Mouse (Mus musculus): ENCODE data around the gene E2f2.

DNA sequence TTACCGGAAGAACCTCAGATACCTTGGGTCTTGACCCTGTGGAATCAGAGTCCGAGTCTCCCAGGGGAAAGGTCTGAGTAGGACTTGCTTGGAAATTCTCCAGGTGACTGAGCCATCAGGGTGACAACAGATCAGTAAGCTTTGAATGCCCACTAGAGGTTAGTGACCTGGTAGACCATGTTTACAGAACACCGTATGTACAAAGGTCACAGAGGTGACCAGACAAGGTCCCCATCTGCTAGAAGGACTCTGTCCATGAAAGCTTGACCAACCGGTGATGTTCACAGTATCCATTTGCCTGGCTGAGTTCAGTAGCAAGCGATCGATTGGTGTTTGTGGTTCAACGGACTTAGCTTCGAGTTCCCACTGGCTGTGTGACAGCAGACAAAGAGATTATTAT lies 42.6 kb downstream of the E2f2 start:
- TF ChIP-seq MAX (IDR thresholded peaks at IDR 0.05; ENCODE audit: low read depth): no peak
- TF ChIP-seq USF1 (IDR thresholded peaks at IDR 0.05; ENCODE audit: low read depth): no peak
- no peak for TF ChIP-seq POLR2A (IDR thresholded peaks at IDR 0.05; ENCODE audit: insufficient read length, low read depth)
- no peak for TF ChIP-seq CEBPB (IDR thresholded peaks at IDR 0.05; ENCODE audit: insufficient read depth, poor library complexity, severe bottlenecking)
- TF ChIP-seq POLR2AphosphoS2 (IDR thresholded peaks at IDR 0.05; ENCODE audit: insufficient read length, low read depth): no peak
- TF ChIP-seq TCF12 (IDR thresholded peaks at IDR 0.05; ENCODE audit: insufficient read depth, poor library complexity, severe bottlenecking): no peak

Measured in myocyte (in vitro differentiated cells).